Mouse (Mus musculus) kidney, adult 2 months (tissue): ENCODE measurements around the gene Nectin1. TPM values are rescaled to one million over a fixed set of nuclear protein-coding genes. Genes with fewer than 3 reads are reported as not detected.

ENCODE experiments used
- DNase-seq: peaks from one replicate; pipeline ENCODE4 v3.0.0; 2021
- H3K27ac ChIP-seq: fragments of 200-500 bp; 2 replicates; pipeline ENCODE4 v1.5.1; 2012; ENCODE audit warnings: low read depth, low read length, control low read depth, inconsistent platforms; ENCODE audit not compliant: insufficient read depth
- H3K27me3 ChIP-seq: fragments of 200-500 bp; replicated peaks from 2 replicates; pipeline ENCODE4 v1.6.1; 2012; ENCODE audit warnings: mild to moderate bottlenecking, moderate library complexity, low read length, inconsistent platforms; ENCODE audit not compliant: control insufficient read depth, insufficient read depth
- H3K36me3 ChIP-seq: fragments of 200-500 bp; 2 replicates; pipeline ENCODE4 v1.6.1; 2012; ENCODE audit warnings: mild to moderate bottlenecking, moderate library complexity, low read length, inconsistent platforms; ENCODE audit not compliant: control insufficient read depth, insufficient read depth
- H3K4me1 ChIP-seq: fragments of 200-500 bp; 2 replicates; pipeline ENCODE4 v1.6.1; 2011; ENCODE audit warnings: low read length; ENCODE audit not compliant: control insufficient read depth, insufficient read depth
- H3K4me3 ChIP-seq: fragments of 200-500 bp; 2 replicates; pipeline ENCODE4 v1.5.1; 2011; ENCODE audit warnings: mild to moderate bottlenecking, low read depth, low read length, control low read depth; ENCODE audit not compliant: insufficient read depth
- CTCF ChIP-seq: fragments of 200-500 bp; conservative IDR thresholded peaks from 2 replicates; pipeline ENCODE4 v1.5.1; 2011; ENCODE audit warnings: low read depth, mild to moderate bottlenecking, control low read depth, low read length, moderate library complexity, mixed read lengths; ENCODE audit not compliant: insufficient read depth, insufficient read length
- POLR2A ChIP-seq: fragments of 200-500 bp; IDR thresholded peaks from one replicate; pipeline ENCODE4 v1.6.1; 2011; ENCODE audit warnings: low read depth, low read length, control low read depth
- WGBS: fragments of 180-500 bp; shearing (Covaris S2); methylation state at CpG from one replicate; pipeline ENCODE4 v1.1.7; 2018; 5-methylcytosine and 5-hydroxymethylcytosine counted together
- polyA plus RNA-seq: library from polyadenylated mRNA; depleted of rRNA; stranded (reverse); fragments of >200 nt; gene quantifications from 2 replicates; pipeline ENCODE4 v1.2.3, GENCODE M21; 2012; rRNA removed

The Nectin1 gene
- polyA plus RNA-seq = 26.5 and 27.6 TPM in 2 replicates

GRCm38 (mm10) chr9:43743647-43744137 is at the start of gene Nectin1:
Gene Nectin1, plus strand, starts transcription at chr9:43743984.
- Histone ChIP-seq H3K27me3 (no peaks in the 10 kb centered on the region), H3K4me1 (no peaks in the 10 kb centered on the region; the same call in 1 of the 2 replicates), H3K27ac (peak within 1 kb of the TSS; percentile 46; the same call in 1 of the 2 replicates), H3K36me3 (no peaks in the 10 kb centered on the region), H3K4me3 (peak within 1 kb of the TSS; percentile 78)
- DNase-seq = peak; percentile 89
- WGBS = 1% methylated on average over 43 of the region's 51 CpGs
- TF ChIP-seq POLR2A (peak; percentile 57), CTCF (peak; percentile 68)

GRCm38 (mm10) chr9:43698080-43698712 is 45.6 kb upstream of the Nectin1 start:
- H3K4me3 ChIP-seq = no peak overlapping the region
- no peaks in the 10 kb centered on the region for H3K27me3 ChIP-seq
- 0 out of 2 replicates have a peak, but pooled peaks have one; percentile 23 for TF ChIP-seq CTCF
- no peak for TF ChIP-seq POLR2A
- H3K27ac ChIP-seq = no peak overlapping the region
- no peaks in the 10 kb centered on the region for H3K4me1 ChIP-seq
- WGBS = 15% methylated on average over 8 of the region's 8 CpGs
- peak; percentile 33 for DNase-seq
- no peaks in the 10 kb centered on the region for H3K36me3 ChIP-seq

GRCm38 (mm10) chr9:43698841-43699240 is 44.9 kb upstream of the Nectin1 start:
- no peaks in the 10 kb centered on the region for H3K4me1 ChIP-seq
- H3K4me3 ChIP-seq = no peak overlapping the region
- WGBS = 80% methylated on average over 10 of the region's 10 CpGs
- TF ChIP-seq CTCF (no peak), POLR2A (no peak)
- H3K27me3 ChIP-seq = no peaks in the 10 kb centered on the region
- no peak overlapping the region for H3K27ac ChIP-seq
- no peak for DNase-seq
- no peaks in the 10 kb centered on the region for H3K36me3 ChIP-seq

- 45% methylated on average over 11 of the region's 11 CpGs for WGBS
- DNase-seq = no peak
- TF ChIP-seq CTCF (no peak), POLR2A (no peak)
- Histone ChIP-seq H3K4me1 (no peaks in the 10 kb centered on the region), H3K27ac (no peak overlapping the region), H3K36me3 (no peaks in the 10 kb centered on the region), H3K4me3 (no peak overlapping the region), H3K27me3 (no peaks in the 10 kb centered on the region)
Measured at GRCm38 (mm10) chr9:43699417-43700225, 44.2 kb upstream of the Nectin1 start.

- Histone ChIP-seq H3K4me1 (no peaks in the 10 kb centered on the region), H3K4me3 (no peak overlapping the region), H3K27ac (no peak overlapping the region), H3K27me3 (no peaks in the 10 kb centered on the region), H3K36me3 (no peaks in the 10 kb centered on the region)
- no peak for DNase-seq
- WGBS = 58% methylated on average over 3 of the region's 3 CpGs
- no peak for TF ChIP-seq POLR2A
- no peak for TF ChIP-seq CTCF
Measured at GRCm38 (mm10) chr9:43700226-43700579, 43.6 kb upstream of the Nectin1 start.

DNA sequence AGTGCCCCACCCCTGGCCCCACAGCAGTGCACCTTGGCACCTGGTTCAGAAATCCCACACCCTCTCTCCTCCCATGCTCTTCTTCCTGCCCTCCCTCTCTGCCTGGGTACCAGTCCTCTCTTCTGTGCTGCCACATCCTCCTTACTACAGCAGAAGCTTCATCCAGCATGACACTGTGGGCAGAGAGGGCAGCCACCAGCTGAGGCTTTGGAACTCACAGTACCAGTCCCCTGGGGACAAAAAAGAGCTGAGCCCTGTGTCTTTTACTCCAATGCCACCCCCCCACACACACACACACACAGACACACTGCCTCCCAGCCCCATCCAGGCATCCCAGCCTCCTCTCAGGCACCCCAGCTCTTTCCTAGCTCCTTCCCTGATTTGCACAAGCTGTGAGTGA is 42.0 kb upstream of the Nectin1 start:
- Histone ChIP-seq H3K36me3 (no peaks in the 10 kb centered on the region), H3K27me3 (no peaks in the 10 kb centered on the region), H3K4me3 (no peak overlapping the region), H3K4me1 (no peaks in the 10 kb centered on the region), H3K27ac (no peak overlapping the region)
- no peak for DNase-seq
- TF ChIP-seq POLR2A (no peak), CTCF (no peak)

GRCm38 (mm10) chr9:43707571-43707970 is 36.2 kb upstream of the Nectin1 start:
- no peak for DNase-seq
- no peaks in the 10 kb centered on the region for H3K36me3 ChIP-seq
- 64% methylated on average over 4 of the region's 4 CpGs for WGBS
- no peaks in the 10 kb centered on the region for H3K4me1 ChIP-seq
- H3K4me3 ChIP-seq = no peak overlapping the region
- TF ChIP-seq POLR2A (no peak), CTCF (no peak)
- no peaks in the 10 kb centered on the region for H3K27me3 ChIP-seq
- no peak overlapping the region for H3K27ac ChIP-seq
